Mouse (Mus musculus) stomach, embryonic 15.5 days (tissue): ENCODE results near the gene Olfr68. TPM values are rescaled to one million over a fixed set of nuclear protein-coding genes. Genes with fewer than 3 reads are reported as not detected.

ENCODE experiments used
- ATAC-seq: fragments of 200-750 bp; cut with Nextera tagmentation; 2 replicates; pipeline ENCODE4 v1.8.0; 2017; ENCODE audit warnings: low read depth, moderate number of reproducible peaks, moderate TSS enrichment; ENCODE audit not compliant: insufficient read depth, low FRiP score
- H3K27ac ChIP-seq: fragments of 300-500 bp; sonication (generic); 2 replicates; pipeline ENCODE4 v1.5.1; 2015; ENCODE audit warnings: mild to moderate bottlenecking, inconsistent platforms
- H3K27me3 ChIP-seq: fragments of 300-500 bp; sonication (generic); replicated peaks from 2 replicates; pipeline ENCODE4 v1.6.1; 2015; ENCODE audit warnings: inconsistent platforms
- H3K36me3 ChIP-seq: fragments of 300-500 bp; sonication (generic); 2 replicates; pipeline ENCODE4 v1.6.1; 2015; ENCODE audit warnings: inconsistent platforms
- H3K4me1 ChIP-seq: fragments of 300-500 bp; sonication (generic); 2 replicates; pipeline ENCODE4 v1.6.1; 2015; ENCODE audit warnings: inconsistent platforms
- H3K4me2 ChIP-seq: fragments of 300-500 bp; sonication (generic); 2 replicates; pipeline ENCODE4 v1.6.1; 2015; ENCODE audit warnings: mild to moderate bottlenecking, inconsistent platforms
- H3K4me3 ChIP-seq: fragments of 300-500 bp; sonication (generic); replicated peaks from 2 replicates; pipeline ENCODE4 v1.5.1; 2015; ENCODE audit warnings: inconsistent platforms
- H3K9ac ChIP-seq: fragments of 300-500 bp; sonication (generic); 2 replicates; pipeline ENCODE4 v1.6.1; 2015; ENCODE audit warnings: inconsistent platforms
- H3K9me3 ChIP-seq: fragments of 300-500 bp; sonication (generic); 2 replicates; pipeline ENCODE4 v1.6.1; 2016; ENCODE audit warnings: inconsistent platforms
- WGBS: fragments of 180-500 bp; shearing (Covaris S2); methylation state at CpG from one replicate; pipeline ENCODE4 v1.1.7; 2015; 5-methylcytosine and 5-hydroxymethylcytosine counted together
- polyA plus RNA-seq: library from polyadenylated mRNA; unstranded; fragments of >200 nt; fragmentation: Nextera tagmentation; extraction: Ambion mirVana; gene quantifications from 2 replicates; pipeline ENCODE4 v1.2.1, GENCODE M21; 2015

The Olfr68 gene
- polyA plus RNA-seq, 1 experiment from 2014 or later = not detected

DNA sequence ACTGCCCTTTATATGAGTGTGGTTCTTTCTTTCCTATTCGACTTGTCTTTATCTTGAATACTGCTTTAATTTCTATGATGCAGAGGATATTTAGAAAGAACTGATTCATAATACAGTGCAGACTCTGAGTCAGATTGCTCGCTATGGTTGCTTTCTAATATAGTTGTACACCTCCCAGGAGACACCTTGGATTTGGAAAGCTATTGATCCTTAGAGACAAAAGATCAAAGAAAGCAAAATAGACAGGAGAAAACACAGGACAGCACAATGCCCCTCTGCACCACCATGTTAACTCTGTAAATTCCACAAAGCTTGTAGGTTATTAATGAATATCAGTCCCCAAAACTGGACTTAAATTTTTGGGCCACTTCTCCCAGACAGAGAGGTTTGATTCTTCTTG is 34.7 kb downstream of the Olfr68 start, which contains the start of gene Olfr629:
Gene Olfr629, minus strand, starts transcription at position 101 of the 400 bp plus-strand sequence.
- Histone ChIP-seq H3K4me3 (no peak within 1 kb of the TSS), H3K4me2 (no peak within 1 kb of the TSS), H3K9ac (no peak within 1 kb of the TSS), H3K4me1 (no peaks in the 10 kb centered on the region), H3K27me3 (no peaks in the 10 kb centered on the region), H3K27ac (no peak within 1 kb of the TSS), H3K9me3 (no peaks in the 10 kb centered on the region), H3K36me3 (no peaks in the 10 kb centered on the region)
- 76% methylated on average over 2 of the region's 2 CpGs for WGBS
- no peak for ATAC-seq

- Histone ChIP-seq H3K9me3 (no peaks in the 10 kb centered on the region), H3K4me1 (no peaks in the 10 kb centered on the region), H3K4me3 (no peak within 1 kb of the TSS), H3K27ac (no peak within 1 kb of the TSS), H3K36me3 (no peaks in the 10 kb centered on the region), H3K27me3 (no peaks in the 10 kb centered on the region), H3K4me2 (no peak within 1 kb of the TSS), H3K9ac (no peak within 1 kb of the TSS)
- 80% methylated on average over 1 of the region's 1 CpGs for WGBS
- ATAC-seq = no peak
Measured at GRCm38 (mm10) chr7:103730074-103730473, 49.4 kb downstream of the Olfr68 start, which contains the start of gene Olfr628. TSS of gene Olfr628 (plus strand) at chr7:103730374.

Other genes starting within 250 kb of the Olfr68 start
- not detected in 2 replicates for gene Olfr612, start 237.0 kb downstream of the Olfr68 start, polyA plus RNA-seq
- gene Olfr613, start 231.6 kb downstream of the Olfr68 start, polyA plus RNA-seq = not detected in 2 replicates
- not detected in 2 replicates for gene Olfr615, start 223.6 kb downstream of the Olfr68 start, polyA plus RNA-seq
- gene Olfr616, start 210.6 kb downstream of the Olfr68 start, polyA plus RNA-seq = not detected in 2 replicates
- not detected in 2 replicates for gene Olfr617, start 206.6 kb downstream of the Olfr68 start, polyA plus RNA-seq
- gene Olfr618, start 189.6 kb downstream of the Olfr68 start, polyA plus RNA-seq = not detected in 2 replicates
- not detected in 2 replicates for gene Olfr619, start 179.1 kb downstream of the Olfr68 start, polyA plus RNA-seq
- gene Olfr620, start 167.2 kb downstream of the Olfr68 start, polyA plus RNA-seq = not detected in 2 replicates
- not detected in 2 replicates for gene Olfr622, start 137.0 kb downstream of the Olfr68 start, polyA plus RNA-seq
- gene Olfr623, start 116.0 kb downstream of the Olfr68 start, polyA plus RNA-seq = not detected in 2 replicates
- 0.03 and 0.04 TPM in 2 replicates for gene Olfr624, start 108.5 kb downstream of the Olfr68 start, polyA plus RNA-seq
- not detected in 2 replicates for gene Olfr625-ps1, start 97.0 kb downstream of the Olfr68 start, polyA plus RNA-seq
- not detected in 2 replicates for gene Olfr243, start 65.0 kb downstream of the Olfr68 start, polyA plus RNA-seq
- gene Olfr628, start 49.3 kb downstream of the Olfr68 start, polyA plus RNA-seq = not detected in 2 replicates
- gene Olfr629, start 34.8 kb downstream of the Olfr68 start, polyA plus RNA-seq = not detected in 2 replicates
- not detected in 2 replicates for gene Olfr630, start 22.4 kb downstream of the Olfr68 start, polyA plus RNA-seq
- gene Olfr69, start 8.1 kb downstream of the Olfr68 start, polyA plus RNA-seq = not detected in 2 replicates
- gene Olfr67, start 12.1 kb upstream of the Olfr68 start, polyA plus RNA-seq = not detected in 2 replicates
- 3,099 and 5,430 TPM in 2 replicates for gene Hbb-bt, start 34.3 kb upstream of the Olfr68 start, polyA plus RNA-seq
- gene Hbb-bs, start 48.4 kb upstream of the Olfr68 start, polyA plus RNA-seq = 8,336 and 14,080 TPM in 2 replicates
- gene Hbb-bh2, start 60.8 kb upstream of the Olfr68 start, polyA plus RNA-seq = not detected in 2 replicates
- 4.5 and 5.1 TPM in 2 replicates for gene Hbb-bh1, start 63.5 kb upstream of the Olfr68 start, polyA plus RNA-seq
- gene Hbb-y, start 73.5 kb upstream of the Olfr68 start, polyA plus RNA-seq = 247 and 357 TPM in 2 replicates
- not detected in 2 replicates for gene Olfr66, start 106.6 kb upstream of the Olfr68 start, polyA plus RNA-seq
- gene Olfr64, start 114.8 kb upstream of the Olfr68 start, polyA plus RNA-seq = not detected in 2 replicates
- not detected in 2 replicates for gene Olfr65, start 123.8 kb upstream of the Olfr68 start, polyA plus RNA-seq
- not detected in 2 replicates for gene Olfr631, start 149.1 kb upstream of the Olfr68 start, polyA plus RNA-seq
- gene Olfr632, start 154.6 kb upstream of the Olfr68 start, polyA plus RNA-seq = not detected in 2 replicates
- not detected in 2 replicates for gene Olfr633, start 164.7 kb upstream of the Olfr68 start, polyA plus RNA-seq
- not detected in 2 replicates for gene Olfr635, start 191.5 kb upstream of the Olfr68 start, polyA plus RNA-seq
- not detected in 2 replicates for gene Olfr638, start 219.0 kb upstream of the Olfr68 start, polyA plus RNA-seq
- not detected in 2 replicates for gene Olfr639, start 237.6 kb upstream of the Olfr68 start, polyA plus RNA-seq
- not detected in 2 replicates for gene Olfr640, start 245.9 kb upstream of the Olfr68 start, polyA plus RNA-seq